8 mouse cellular contexts compared by ENCODE assay signal in genomic region chr6:137756310-137756709, GRCm38 (mm10). TPM values are rescaled to one million over a fixed set of nuclear protein-coding genes. Genes with fewer than 3 reads are reported as not detected.
DNase-seq lines count a peak whose midpoint lies in the region; ATAC-seq lines count a peak whose summit lies in the region.
"Had no signal": no experiment of that assay in that cellular context is flagged by ENCODE, and none has a peak within 500 bp of the region (broad histone marks: within the 10 kb centered on the region; RNA-seq: fewer than 3 reads in every experiment).

No protein-coding gene starts in this region.

- H3K4me1 ChIP-seq in kidney, embryonic 14.5 days (ENCODE audit: control insufficient read depth, insufficient read depth, low read length) = 0 out of 2 replicates have a peak, but pooled peaks cover 12% of the 10 kb centered on the region

- DNase-seq in kidney, adult 9 months = peak; percentile 53
- peak; percentile 64 to 68 for DNase-seq in B cell, adult 2 months
- DNase-seq in CD8-positive naive resting alpha-beta T cell, adult 2 months (ENCODE audit: low read depth in 2 of 2, low spot score in 2 of 2) = peak; percentile 11 to 23
- DNase-seq in thymus, postnatal 0 days (ENCODE audit: low spot score) = peak; percentile 18
- DNase-seq in cerebellum, adult 18-20 months = no peak

- no peak for ATAC-seq in kidney, embryonic 14.5 days (ENCODE audit: low FRiP score, low TSS enrichment)
- ATAC-seq in granulocyte monocyte progenitor cell, adult 5-6 weeks (replicated peaks; ENCODE audit: poor library complexity, severe bottlenecking) = peak; percentile 47

- WGBS in kidney, embryonic 14.5 days = 68% methylated on average over 5 of the region's 5 CpGs

- H3K27ac ChIP-seq in kidney, embryonic 14.5 days (ENCODE audit: low read depth, low read length) = no peak overlapping the region
- H3K27ac ChIP-seq: limb, embryonic 12.5 days had no signal

- peaks cover 9% of the 10 kb centered on the region; the same call in 1 of the 2 replicates for H3K36me3 ChIP-seq in kidney, embryonic 14.5 days (ENCODE audit: control insufficient read depth, insufficient read depth, low read length)

- H3K9me3 ChIP-seq in kidney, embryonic 14.5 days (ENCODE audit: control insufficient read depth, low read length) = no peaks in the 10 kb centered on the region
- H3K9me3 ChIP-seq: limb, embryonic 12.5 days had no signal

- no peak overlapping the region for H3K4me2 ChIP-seq in kidney, embryonic 14.5 days (replicated peaks; ENCODE audit: low read depth, low read length)
- H3K4me2 ChIP-seq: limb, embryonic 12.5 days had no signal

- H3K4me3 ChIP-seq in kidney, embryonic 14.5 days (ENCODE audit: low read length) = no peak overlapping the region
- H3K4me3 ChIP-seq: limb, embryonic 12.5 days had no signal

- no peaks in the 10 kb centered on the region for H3K27me3 ChIP-seq in kidney, embryonic 14.5 days (ENCODE audit: control insufficient read depth, insufficient read depth, low read length)
- H3K27me3 ChIP-seq: limb, embryonic 12.5 days had no signal

- H3K9ac ChIP-seq in kidney, embryonic 14.5 days (ENCODE audit: low read depth, low read length) = no peak overlapping the region
- H3K9ac ChIP-seq: limb, embryonic 12.5 days had no signal

RNA-seq across cellular contexts. Expression of gene Dera, which starts 2.0 kb away (rescaled TPM):
- 68.7 and 73.1 TPM in 2 replicates for polyA plus RNA-seq in kidney, embryonic 14.5 days (2014; fragmentation: Nextera tagmentation; extraction: Ambion mirVana)
- total RNA-seq in granulocyte monocyte progenitor cell, adult 5-6 weeks (2014; fragmentation: Nextera tagmentation) = 46.0 and 48.5 TPM in 2 replicates
- total RNA-seq in granulocyte monocyte progenitor cell, adult 5-6 weeks (2017) = 113 and 143 TPM in 2 replicates
- 120 and 126 TPM in 2 replicates for polyA plus RNA-seq in thymus, postnatal 0 days (2015; fragmentation: Nextera tagmentation; extraction: Ambion mirVana)

RNA-seq across cellular contexts. Expression of gene Strap, which starts 21.4 kb away (rescaled TPM):
- polyA plus RNA-seq in kidney, embryonic 14.5 days (2014; fragmentation: Nextera tagmentation; extraction: Ambion mirVana) = 198 and 200 TPM in 2 replicates
- total RNA-seq in granulocyte monocyte progenitor cell, adult 5-6 weeks (2014; fragmentation: Nextera tagmentation) = 116 and 121 TPM in 2 replicates
- 155 and 171 TPM in 2 replicates for total RNA-seq in granulocyte monocyte progenitor cell, adult 5-6 weeks (2017)
- 145 and 147 TPM in 2 replicates for polyA plus RNA-seq in thymus, postnatal 0 days (2015; fragmentation: Nextera tagmentation; extraction: Ambion mirVana)

Comparison
In these comparisons a context has a peak if more than half of its experiments do, and no peak if none do; other contexts are left out.
1. DNase-seq: peak in kidney, adult 9 months (single experiment), B cell, adult 2 months (2 of 2), CD8-positive naive resting alpha-beta T cell, adult 2 months (2 of 2) and thymus, postnatal 0 days (single experiment); none in cerebellum, adult 18-20 months (0 of 2).